Mouse (Mus musculus) gastrocnemius, adult 2 months (tissue): Measurements from ENCODE around the gene Omp. TPM values are rescaled to one million over a fixed set of nuclear protein-coding genes. Genes with fewer than 3 reads are reported as not detected.

ENCODE experiments used
- DNase-seq: peaks from one replicate; pipeline ENCODE4 v3.0.0; 2022
- H3K27ac ChIP-seq: fragments of 200-600 bp; 2 replicates; pipeline ENCODE4 v1.8.1; 2022; ENCODE audit warnings: mild to moderate bottlenecking
- H3K4me3 ChIP-seq: fragments of 200-600 bp; 2 replicates; pipeline ENCODE4 v1.8.1; 2022; ENCODE audit warnings: mild to moderate bottlenecking, moderate library complexity
- CTCF ChIP-seq: fragments of 200-600 bp; IDR thresholded peaks from 2 replicates; pipeline ENCODE4 v1.8.1; 2022; ENCODE audit warnings: antibody characterized with exemption, mild to moderate bottlenecking, moderate library complexity
- intact Hi-C: fragments of 180-260 bp; cut with DNase I; formaldehyde crosslinking; loops from one replicate; pipeline ENCODE4 v1.15.1; 2025
- total RNA-seq, 2 experiments: library from RNA; stranded (reverse); gene quantifications; 2 replicates each; pipeline ENCODE4 v1.2.3; 2021

The Omp gene
- total RNA-seq, 2 experiments from 2014 or later: 0.17 TPM; not detected in 1

GRCm38 (mm10) chr7:98147766-98148165 lies 2.5 kb upstream of the Omp start:
- Histone ChIP-seq H3K4me3 (no peak overlapping the region), H3K27ac (no peak overlapping the region)
- intact Hi-C loops: no loop called here
- no peak for DNase-seq
- no peak for TF ChIP-seq CTCF

- no peak overlapping the region for H3K4me3 ChIP-seq
- intact Hi-C loops: no loop called here
- no peak for TF ChIP-seq CTCF
- DNase-seq: no peak
- H3K27ac ChIP-seq: no peak overlapping the region
Measured at GRCm38 (mm10) chr7:98146447-98146845, 1.1 kb upstream of the Omp start.

- intact Hi-C loops: no loop called here
- no peak for DNase-seq
- TF ChIP-seq CTCF: no peak
- H3K4me3 ChIP-seq: no peak overlapping the region
- H3K27ac ChIP-seq: no peak overlapping the region
Measured at GRCm38 (mm10) chr7:98145842-98146446, 642 bp upstream of the Omp start.

GRCm38 (mm10) chr7:98142648-98143047 lies 2.7 kb downstream of the Omp start:
- no peak for DNase-seq
- TF ChIP-seq CTCF: no peak
- Histone ChIP-seq H3K4me3 (no peak overlapping the region), H3K27ac (no peak overlapping the region)
- intact Hi-C loops: no loop called here

GRCm38 (mm10) chr7:98142247-98142646 lies 3.1 kb downstream of the Omp start:
- intact Hi-C loops: no loop called here
- TF ChIP-seq CTCF: no peak
- Histone ChIP-seq H3K4me3 (no peak overlapping the region), H3K27ac (no peak overlapping the region)
- no peak for DNase-seq

- H3K4me3 ChIP-seq: no peak overlapping the region
- H3K27ac ChIP-seq: no peak overlapping the region
- intact Hi-C loops: no loop called here
- DNase-seq: no peak
- TF ChIP-seq CTCF: peak; percentile 25; the same call in 1 of the 2 replicates
Measured at GRCm38 (mm10) chr7:98141206-98141605, 4.1 kb downstream of the Omp start.

GRCm38 (mm10) chr7:98140597-98140996 lies 4.7 kb downstream of the Omp start:
- intact Hi-C loops: no loop called here
- TF ChIP-seq CTCF: no peak
- Histone ChIP-seq H3K27ac (no peak overlapping the region), H3K4me3 (no peak overlapping the region)
- DNase-seq: peak; percentile 53

- H3K4me3 ChIP-seq: no peak overlapping the region
- no peak overlapping the region for H3K27ac ChIP-seq
- intact Hi-C loops: no loop called here
- no peak for TF ChIP-seq CTCF
- DNase-seq: no peak
Measured at GRCm38 (mm10) chr7:98139216-98139615, 6.1 kb downstream of the Omp start.

- intact Hi-C loops: no loop called here
- DNase-seq: no peak
- no peak for TF ChIP-seq CTCF
- Histone ChIP-seq H3K4me3 (no peak overlapping the region), H3K27ac (no peak overlapping the region)
Measured at GRCm38 (mm10) chr7:98137995-98138394, 7.3 kb downstream of the Omp start.

GRCm38 (mm10) chr7:98137583-98137982 lies 7.7 kb downstream of the Omp start:
- intact Hi-C loops: no loop called here
- TF ChIP-seq CTCF: no peak
- Histone ChIP-seq H3K4me3 (no peak overlapping the region), H3K27ac (no peak overlapping the region)
- no peak for DNase-seq

GRCm38 (mm10) chr7:98131751-98132150 lies 13.6 kb downstream of the Omp start:
- no peak overlapping the region for H3K27ac ChIP-seq
- intact Hi-C loops: no loop called here
- H3K4me3 ChIP-seq: no peak overlapping the region
- no peak for TF ChIP-seq CTCF
- DNase-seq: no peak

- no peak overlapping the region for H3K27ac ChIP-seq
- no peak overlapping the region for H3K4me3 ChIP-seq
- TF ChIP-seq CTCF: peak; percentile 62
- DNase-seq: peak; percentile 68
- intact Hi-C loops: no loop called here
Measured at GRCm38 (mm10) chr7:98125473-98125872, 19.8 kb downstream of the Omp start.

GRCm38 (mm10) chr7:98124701-98125100 lies 20.6 kb downstream of the Omp start:
- H3K27ac ChIP-seq: no peak overlapping the region
- H3K4me3 ChIP-seq: no peak overlapping the region
- no peak for DNase-seq
- no peak for TF ChIP-seq CTCF
- intact Hi-C loops: no loop called here

- H3K4me3 ChIP-seq: no peak overlapping the region
- TF ChIP-seq CTCF: no peak
Measured at GRCm38 (mm10) chr7:98121673-98122072, 23.6 kb downstream of the Omp start.

More at GRCm38 (mm10) chr7:98121673-98122072, 23.6 kb downstream of the Omp start:
- no peak overlapping the region for H3K27ac ChIP-seq
- no peak for DNase-seq
- intact Hi-C loops: no loop called here
